Mouse (Mus musculus): ENCODE results near the gene Rasgrf2.

DNA sequence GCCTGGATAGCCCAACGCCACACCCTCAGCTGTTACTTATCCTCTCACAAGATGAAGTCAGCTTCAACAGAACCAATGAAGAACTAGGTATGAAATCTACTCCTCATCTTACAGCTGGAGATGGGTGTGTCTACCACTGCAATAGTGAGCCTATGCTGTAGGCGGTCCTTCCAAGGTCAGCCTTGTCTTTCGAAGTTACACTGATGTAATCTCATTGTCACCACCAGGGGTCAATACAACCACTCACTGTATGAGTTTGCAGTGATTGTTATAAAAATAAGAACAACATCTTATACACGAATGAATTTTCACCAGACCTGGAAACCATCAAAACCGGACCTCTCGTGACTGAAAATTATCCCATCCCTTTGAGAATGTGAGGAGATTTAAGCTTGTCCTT lies 238.3 kb downstream of the Rasgrf2 start:
- peak; percentile 57 for TF ChIP-seq CTCF (IDR thresholded peaks at IDR 0.05; ENCODE audit: low read depth)
- no peak for TF ChIP-seq EP300 (IDR thresholded peaks at IDR 0.05; ENCODE audit: low read depth)

All from liver, postnatal 0 days (tissue).